Mouse (Mus musculus) cerebellum, postnatal 4 days (tissue): ENCODE results near the gene Aes.
A peak's percentile ranks its signal among the peaks of the same experiment; 100 is the strongest.

Experiments
- DNase-seq, 2 experiments: peaks; one replicate each; pipeline ENCODE4 v3.0.0; 2022; ENCODE audit warnings: low spot score in 2 of 2, mixed read lengths in 1 of 2

Aes gene

GRCm38 (mm10) chr10:81544296-81545160 is 14.8 kb upstream of the Aes start:
- DNase-seq = no peak

GRCm38 (mm10) chr10:81545161-81545747 is 14.0 kb upstream of the Aes start, which contains the start of gene Gna11:
TSS of gene Gna11 (minus strand) at chr10:81545190.
- DNase-seq = peak; percentile 98 to 100

DNA sequence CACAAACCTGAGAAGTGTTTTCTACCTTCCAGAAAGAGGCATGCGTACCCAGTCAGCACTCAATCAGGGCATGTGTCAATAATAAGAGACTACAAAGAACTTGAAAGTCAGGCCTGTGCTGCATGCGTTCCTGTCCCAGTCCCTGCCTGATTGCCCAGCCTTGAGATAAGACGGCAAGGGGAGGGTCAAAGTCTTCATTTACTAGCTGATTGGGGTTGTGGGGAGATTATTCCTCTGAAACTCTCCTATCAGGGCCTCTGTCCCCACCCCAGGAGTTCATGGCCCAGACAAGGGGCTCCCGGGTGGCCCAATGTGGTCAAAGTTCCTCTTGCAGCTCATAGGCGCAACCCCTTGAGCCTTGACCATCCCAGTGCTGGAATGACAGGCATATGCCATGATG is 13.0 kb upstream of the Aes start:
- DNase-seq = no peak

DNA sequence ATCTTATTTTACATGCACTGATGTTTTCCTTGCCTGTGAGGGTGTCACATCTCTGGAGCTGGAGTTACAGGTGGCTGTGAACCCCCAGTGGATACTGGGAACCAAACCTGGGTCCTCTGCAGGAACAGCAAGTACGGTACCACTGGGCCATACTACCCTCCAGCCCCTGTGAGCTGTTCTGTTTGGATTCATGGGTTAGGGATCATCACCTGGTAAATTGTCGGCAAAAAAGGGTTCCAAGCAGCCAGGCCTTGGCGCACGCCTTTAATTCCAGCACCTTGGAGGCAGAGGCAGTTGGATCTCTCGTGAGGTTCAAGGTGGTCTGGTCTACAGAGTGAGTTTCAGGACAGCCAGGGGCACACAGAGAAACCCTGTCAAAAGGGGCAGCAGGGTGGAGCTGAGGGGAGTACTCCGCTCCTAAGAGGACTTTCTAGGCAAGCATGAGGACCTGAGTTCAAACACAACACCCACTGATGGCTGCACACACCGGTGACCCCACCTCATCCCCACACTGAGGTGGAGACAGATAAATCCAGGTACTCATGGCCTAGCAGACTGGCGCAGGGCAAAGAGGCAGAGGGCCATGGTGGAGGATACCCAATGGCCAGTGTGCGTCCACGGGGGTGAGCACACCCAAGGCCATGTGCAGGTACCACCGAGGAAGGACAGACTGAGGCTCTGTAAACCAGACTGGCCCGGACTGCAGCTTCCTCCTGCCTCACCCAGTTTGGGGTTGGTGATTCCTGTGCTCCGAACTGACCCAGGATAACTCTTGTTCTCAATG is 12.3 kb upstream of the Aes start:
- no peak for DNase-seq

DNA sequence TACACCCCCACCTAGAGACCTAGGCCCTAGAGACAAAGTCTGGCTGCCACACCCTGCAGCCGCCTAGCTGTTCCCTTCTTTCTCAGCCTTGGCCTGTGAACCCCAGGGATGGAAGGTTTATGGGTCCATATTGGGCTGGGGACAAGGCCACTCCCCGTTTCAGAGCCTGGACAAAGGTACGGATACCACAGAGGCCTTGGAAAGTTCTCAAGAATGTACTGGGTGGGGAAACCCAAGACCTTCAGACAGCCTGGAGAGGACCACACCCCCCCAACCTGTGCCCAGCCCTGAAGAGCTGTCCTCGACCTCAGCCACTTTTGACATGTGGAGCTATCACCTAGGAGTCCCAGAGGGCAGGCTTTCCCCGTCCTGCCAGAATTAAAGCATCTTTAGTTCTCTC is 10.3 kb upstream of the Aes start:
- no peak for DNase-seq

GRCm38 (mm10) chr10:81550257-81550656 is 9.0 kb upstream of the Aes start:
- DNase-seq = peak in 1 of 2 experiments; percentile 68

DNA sequence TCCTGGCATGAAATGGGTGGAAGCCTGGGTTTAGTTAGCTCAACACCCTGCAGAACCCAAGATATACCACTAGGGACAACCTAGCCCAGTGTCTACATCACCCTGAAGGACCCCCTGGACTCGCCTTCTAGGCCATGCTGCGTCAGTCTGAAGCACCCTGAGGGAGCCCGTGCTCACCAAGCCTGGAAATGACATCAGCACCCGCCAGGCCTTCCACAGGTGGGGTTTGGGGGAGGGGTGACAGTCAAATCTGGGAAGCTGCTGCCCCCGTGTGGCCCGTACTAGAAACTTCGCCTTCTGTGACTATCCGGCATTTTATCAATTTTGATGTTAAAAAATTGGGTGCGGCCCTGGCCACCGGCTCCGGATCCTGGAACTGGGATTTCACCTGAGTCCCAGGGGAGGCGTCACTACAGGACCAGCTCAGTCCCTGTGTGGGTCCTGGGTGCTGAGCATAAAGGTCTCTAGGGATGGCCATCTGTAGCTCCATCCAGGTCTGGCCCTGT is 7.6 kb upstream of the Aes start:
- DNase-seq = peak in 1 of 2 experiments; percentile 68

- no peak for DNase-seq
Measured at GRCm38 (mm10) chr10:81553232-81553631, 6.1 kb upstream of the Aes start.

DNA sequence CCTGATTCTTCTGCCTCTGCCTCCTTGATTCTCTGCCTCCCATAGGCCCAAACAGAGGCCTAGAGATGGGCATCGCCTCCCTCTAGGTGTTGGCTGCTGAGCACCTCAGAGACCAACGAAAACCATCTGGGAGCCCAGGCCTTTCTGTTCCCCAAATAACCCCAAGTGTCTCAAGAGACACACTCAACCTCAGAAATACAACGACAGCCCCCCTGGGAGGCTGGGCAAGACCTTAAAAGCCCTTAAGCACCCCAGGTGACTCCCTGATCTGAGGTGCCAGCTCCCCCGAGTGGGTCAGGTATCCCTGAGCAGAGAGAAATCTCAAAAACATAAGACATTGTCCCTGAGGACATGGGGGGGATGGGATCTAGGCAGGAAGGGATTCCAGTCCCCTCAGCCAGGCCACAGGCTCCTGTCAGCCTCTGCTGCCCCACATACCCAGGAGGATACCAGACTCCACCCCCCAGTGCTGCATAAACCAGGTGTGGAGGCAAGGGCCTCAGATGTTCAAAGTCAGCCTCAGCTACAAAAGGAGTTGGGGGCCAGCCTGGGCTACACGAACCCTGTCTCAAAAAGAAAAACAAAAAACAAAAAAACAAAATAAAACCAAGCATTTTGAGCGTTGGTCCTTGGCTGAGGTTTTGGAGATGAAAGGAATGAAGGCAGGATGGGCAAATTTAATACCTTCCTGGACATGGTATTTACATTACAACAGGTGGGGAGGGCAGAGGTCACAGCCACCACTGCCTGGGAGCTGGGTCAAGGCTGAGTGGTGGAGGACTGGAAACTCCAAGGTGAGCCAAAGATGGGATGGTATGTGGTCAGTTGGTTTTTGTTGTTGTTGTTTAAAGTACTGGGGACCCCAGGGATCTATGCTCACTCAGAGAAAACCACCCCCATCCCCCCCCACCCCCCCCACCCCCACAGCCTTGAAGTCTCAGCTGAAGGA is 5.2 kb upstream of the Aes start:
- no peak for DNase-seq

- no peak for DNase-seq
Measured at GRCm38 (mm10) chr10:81556282-81556681, 3.0 kb upstream of the Aes start.

DNA sequence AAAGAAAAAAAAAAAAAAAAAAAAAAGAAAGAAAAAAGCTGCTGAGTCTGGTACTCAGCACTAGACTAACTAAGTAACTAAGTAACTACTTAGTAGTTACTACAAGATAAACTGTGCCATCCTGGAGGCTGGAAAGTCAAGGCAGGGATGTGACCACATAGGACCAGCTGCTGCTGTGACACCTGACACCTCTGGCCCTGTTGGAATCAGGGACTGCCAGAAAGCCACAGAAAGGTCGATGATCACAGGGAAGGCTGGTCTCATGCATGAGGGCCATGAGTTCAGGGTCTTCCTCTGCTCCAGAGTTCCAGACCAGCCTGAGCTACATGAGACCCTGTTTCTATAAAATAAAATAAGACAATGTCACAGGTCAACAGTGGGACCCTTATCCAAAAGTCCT is 1.8 kb upstream of the Aes start:
- DNase-seq = no peak

DNA sequence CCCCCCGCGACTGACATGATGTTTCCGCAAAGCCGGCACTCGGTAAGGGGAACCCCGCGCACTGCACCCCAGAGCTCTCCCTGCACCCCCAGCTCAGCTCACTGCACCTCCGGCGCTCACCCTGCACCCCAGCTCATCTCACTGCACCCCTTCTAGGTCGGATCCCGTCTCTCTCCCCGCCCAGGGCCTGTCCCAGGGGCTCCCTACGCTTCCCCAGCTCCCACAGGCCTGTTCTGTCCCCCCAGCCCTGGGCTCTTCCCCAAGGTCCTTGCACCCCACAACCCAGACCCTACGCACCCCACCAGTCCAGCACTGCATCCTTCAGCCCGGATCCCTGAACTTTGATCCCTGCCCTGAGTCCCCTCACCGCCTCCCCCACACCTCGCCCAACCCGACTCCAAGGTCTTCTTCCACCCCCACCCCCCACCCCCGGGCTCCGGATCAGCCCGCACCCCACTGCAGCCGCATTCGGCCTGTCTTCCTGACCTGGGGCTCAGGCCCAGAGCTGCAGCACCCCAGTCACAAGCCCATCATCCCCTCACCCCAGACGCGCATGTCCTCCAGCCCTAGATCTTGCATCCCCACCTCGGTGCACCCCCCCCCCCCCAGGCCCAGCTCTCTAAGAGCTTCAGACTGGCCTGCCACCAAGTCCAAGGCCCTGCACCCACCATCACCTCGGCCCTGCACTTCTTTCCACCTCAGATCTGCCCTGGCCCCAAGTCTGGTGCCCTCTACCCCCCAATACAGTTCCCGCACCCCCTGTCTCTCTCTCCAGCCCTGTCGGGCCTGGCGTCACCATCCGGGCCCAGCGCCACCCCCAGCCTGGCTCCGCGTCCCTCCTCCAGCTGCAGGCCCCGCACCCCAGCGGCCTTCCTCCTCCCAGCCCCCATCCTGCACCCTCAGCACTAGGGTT is 595 bp downstream of the Aes start:
- peak in 1 of 2 experiments; percentile 56 for DNase-seq

- DNase-seq = no peak
Measured at GRCm38 (mm10) chr10:81560719-81561459, 1.6 kb downstream of the Aes start.

GRCm38 (mm10) chr10:81562411-81562810 is 3.1 kb downstream of the Aes start:
- DNase-seq = no peak

GRCm38 (mm10) chr10:81563481-81563880 is 4.2 kb downstream of the Aes start:
- DNase-seq = no peak

GRCm38 (mm10) chr10:81564216-81564615 is 4.9 kb downstream of the Aes start:
- peak in 1 of 2 experiments; percentile 61 for DNase-seq

GRCm38 (mm10) chr10:81564734-81565133 is 5.4 kb downstream of the Aes start:
- DNase-seq = no peak

DNA sequence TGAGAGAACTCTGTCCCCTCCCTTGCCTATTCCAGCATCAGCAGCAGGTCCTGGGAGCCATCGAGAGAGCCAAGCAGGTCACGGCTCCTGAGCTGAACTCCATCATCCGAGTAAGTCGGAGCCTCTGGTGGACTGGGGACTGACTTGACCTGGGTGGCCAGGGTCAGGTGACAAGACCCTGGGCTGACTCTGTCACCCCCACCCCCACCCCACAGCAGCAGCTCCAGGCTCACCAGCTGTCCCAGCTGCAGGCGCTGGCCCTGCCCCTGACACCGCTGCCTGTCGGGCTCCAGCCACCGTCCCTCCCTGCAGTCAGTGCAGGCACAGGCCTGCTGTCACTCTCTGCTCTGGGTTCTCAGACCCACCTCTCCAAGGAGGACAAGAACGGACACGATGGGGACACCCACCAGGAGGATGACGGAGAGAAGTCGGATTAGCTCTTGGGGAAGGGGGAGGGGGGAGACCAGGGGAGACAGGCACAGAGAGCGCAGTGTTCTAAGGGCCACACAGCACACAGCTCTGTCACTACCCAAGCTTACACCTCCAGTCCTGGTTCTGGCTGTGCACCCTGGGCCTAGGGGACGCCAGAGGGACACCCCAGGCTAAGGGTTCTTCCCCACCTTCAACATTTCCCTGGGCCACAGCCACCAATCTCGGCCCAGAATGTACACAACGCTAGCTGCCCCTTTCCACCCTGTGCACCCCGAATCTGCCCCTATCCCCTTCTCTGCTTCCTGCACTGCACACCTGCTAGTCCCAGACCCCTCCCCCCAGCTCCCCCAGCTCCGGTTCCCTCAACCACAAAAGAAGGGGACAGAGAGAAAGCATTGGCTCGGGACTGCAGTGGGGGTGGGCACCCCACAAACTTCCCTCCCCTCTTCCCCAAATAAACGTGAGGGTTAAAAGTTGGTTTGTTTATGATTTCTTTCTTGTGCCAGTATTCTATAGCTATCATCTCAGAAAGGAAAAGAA is 6.3 kb downstream of the Aes start:
- no peak for DNase-seq
